ENCODE assay signal across 15 mouse cellular contexts in genomic region chr6:88545397-88545790, GRCm38 (mm10). TPM values are rescaled to one million over a fixed set of nuclear protein-coding genes. Genes with fewer than 3 reads are reported as not detected.
A peak's percentile ranks its signal among the peaks of the same experiment; 100 is the strongest.
DNase-seq lines count a peak whose midpoint lies in the region; ATAC-seq and TF ChIP-seq lines count a peak whose summit lies in the region.
"Had no signal": no experiment of that assay in that cellular context is flagged by ENCODE, and none has a peak within 500 bp of the region (broad histone marks: within the 10 kb centered on the region; RNA-seq: fewer than 3 reads in every experiment).

No protein-coding gene starts in this region.

- no peaks in the 10 kb centered on the region for H3K9me3 ChIP-seq in heart, embryonic 10.5 days
- H3K9me3 ChIP-seq in hindbrain, embryonic 11.5 days (ENCODE audit: control insufficient read depth, low read length), result no peaks in the 10 kb centered on the region
- H3K9me3 ChIP-seq in midbrain, embryonic 11.5 days (ENCODE audit: control insufficient read depth, low read length), result no peaks in the 10 kb centered on the region

- peak overlapping the region; percentile 21; the same call in 1 of the 2 replicates for H3K9ac ChIP-seq in hindbrain, embryonic 11.5 days (ENCODE audit: low read depth, low read length)
- H3K9ac ChIP-seq in midbrain, embryonic 11.5 days (ENCODE audit: low read length), result peak overlapping the region; percentile 54

- no peak for TF ChIP-seq CTCF in C2C12 (IDR thresholded peaks at IDR 0.05; ENCODE audit: control insufficient read depth, insufficient read depth, insufficient read length)

- peak overlapping the region; percentile 39 for H3ac ChIP-seq in C2C12 (ENCODE audit: control insufficient read depth, insufficient read length, low read depth)

- DNase-seq in heart, embryonic 10.5 days (ENCODE audit: low spot score), result peak; percentile 72
- DNase-seq in heart, postnatal 36 days, result no peak
- no peak for DNase-seq in hindbrain, embryonic 11.5 days (ENCODE audit: low spot score)
- DNase-seq in midbrain, embryonic 11.5 days (ENCODE audit: low spot score, missing footprints), result peak; percentile 92
- no peak for DNase-seq in cerebellum, adult 8-10 months
- DNase-seq in right cerebral cortex, postnatal 14 days, result no peak
- DNase-seq in thymus, postnatal 0 days (ENCODE audit: low spot score), result no peak
- DNase-seq: B cell, adult 2 months; cerebellum, adult 11-12 months; gastrocnemius, postnatal 14 days; kidney, adult 18-20 months; kidney, postnatal 4 days; right cerebral cortex, postnatal 25 days; thymus, postnatal 14 days had no signal

- peaks cover 47% of the 10 kb centered on the region for H3K27me3 ChIP-seq in heart, embryonic 10.5 days (ENCODE audit: insufficient read depth, poor library complexity, severe bottlenecking)
- H3K27me3 ChIP-seq in C2C12 (ENCODE audit: control insufficient read depth, insufficient read depth, insufficient read length), result peaks cover 1% of the 10 kb centered on the region
- peaks cover 4% of the 10 kb centered on the region; the same call in 1 of the 2 replicates for H3K27me3 ChIP-seq in hindbrain, embryonic 11.5 days (ENCODE audit: control insufficient read depth, insufficient read depth, low read length)
- peaks cover 2% of the 10 kb centered on the region for H3K27me3 ChIP-seq in midbrain, embryonic 11.5 days (ENCODE audit: control insufficient read depth, insufficient read depth, low read length)

- intact Hi-C loops in heart, postnatal 36 days (cut with DNase I), result no loop called here

- no peaks in the 10 kb centered on the region for H3K36me3 ChIP-seq in heart, embryonic 10.5 days
- no peaks in the 10 kb centered on the region for H3K36me3 ChIP-seq in C2C12 (ENCODE audit: control insufficient read depth, insufficient read depth)
- no peaks in the 10 kb centered on the region for H3K36me3 ChIP-seq in hindbrain, embryonic 11.5 days (ENCODE audit: control insufficient read depth, insufficient read depth, low read length)
- no peaks in the 10 kb centered on the region for H3K36me3 ChIP-seq in midbrain, embryonic 11.5 days (ENCODE audit: control insufficient read depth, insufficient read depth, low read length)

- 21% methylated on average over 10 of the region's 10 CpGs for WGBS in heart, embryonic 10.5 days
- WGBS in hindbrain, embryonic 11.5 days, result 18% methylated on average over 10 of the region's 10 CpGs
- 14% methylated on average over 10 of the region's 10 CpGs for WGBS in midbrain, embryonic 11.5 days

- no peaks in the 10 kb centered on the region for H3K79me3 ChIP-seq in C2C12 (ENCODE audit: low read depth)

- peaks cover 12% of the 10 kb centered on the region for H3K4me1 ChIP-seq in heart, embryonic 10.5 days
- no peaks in the 10 kb centered on the region for H3K4me1 ChIP-seq in hindbrain, embryonic 11.5 days (replicated peaks; ENCODE audit: control insufficient read depth, insufficient read depth, low read length)
- H3K4me1 ChIP-seq in midbrain, embryonic 11.5 days (ENCODE audit: control insufficient read depth, insufficient read depth, low read length), result peaks cover 9% of the 10 kb centered on the region

- H3K4me3 ChIP-seq in heart, embryonic 10.5 days, result 0 out of 2 replicates have a peak overlapping the region, but pooled peaks have one; percentile 5
- no peak overlapping the region for H3K4me3 ChIP-seq in C2C12 (ENCODE audit: insufficient read depth, poor library complexity, severe bottlenecking)
- H3K4me3 ChIP-seq in hindbrain, embryonic 11.5 days (ENCODE audit: low read depth, low read length), result no peak overlapping the region
- H3K4me3 ChIP-seq in midbrain, embryonic 11.5 days (ENCODE audit: low read depth, low read length), result no peak overlapping the region

- H3K4me2 ChIP-seq in hindbrain, embryonic 11.5 days (replicated peaks; ENCODE audit: low read depth, low read length), result peak overlapping the region; percentile 1; the same call in 1 of the 2 replicates
- H3K4me2 ChIP-seq in midbrain, embryonic 11.5 days, result peak overlapping the region; percentile 29

- no peaks in the 10 kb centered on the region for H3K79me2 ChIP-seq in C2C12 (ENCODE audit: control insufficient read depth, insufficient read depth)

- no peak for ATAC-seq in hindbrain, embryonic 11.5 days (ENCODE audit: low FRiP score)
- peak; percentile 36; the same call in 1 of the 2 replicates for ATAC-seq in midbrain, embryonic 11.5 days (ENCODE audit: low FRiP score)

- no peak overlapping the region for H3K27ac ChIP-seq in heart, embryonic 10.5 days
- H3K27ac ChIP-seq in hindbrain, embryonic 11.5 days (ENCODE audit: low read depth, low read length), result peak overlapping the region; percentile 37
- peak overlapping the region; percentile 72 for H3K27ac ChIP-seq in midbrain, embryonic 11.5 days (ENCODE audit: low read depth, low read length)

TF ChIP-seq in C2C12, 6 proteins besides CTCF, POLR2A, EP300 and RAD21:
- TF ChIP-seq MAX (IDR thresholded peaks at IDR 0.05) (no peak), CEBPB (IDR thresholded peaks at IDR 0.05; ENCODE audit: low read depth) (no peak), USF1 (IDR thresholded peaks at IDR 0.05; ENCODE audit: low read depth) (no peak)

RNA-seq across cellular contexts. Expression of gene Sec61a1, which starts 26.7 kb away (rescaled TPM):
- polyA plus RNA-seq in heart, embryonic 10.5 days (2016; fragmentation: Nextera tagmentation; extraction: Ambion mirVana), result 234 and 235 TPM in 2 replicates
- total RNA-seq in heart, postnatal 36 days (2021), result 10 to 100 TPM; 46.7 to 47.7 TPM
- polyA plus RNA-seq in C2C12 (2012; fragmentation: generic; extraction: Trizol), result 167 TPM
- 139 and 164 TPM in 2 replicates for polyA plus RNA-seq in hindbrain, embryonic 11.5 days (2014; fragmentation: Nextera tagmentation; extraction: Ambion mirVana)
- 152 and 165 TPM in 2 replicates for polyA plus RNA-seq in midbrain, embryonic 11.5 days (2014; fragmentation: Nextera tagmentation; extraction: Ambion mirVana)
- 138 and 139 TPM in 2 replicates for polyA plus RNA-seq in thymus, postnatal 0 days (2015; fragmentation: Nextera tagmentation; extraction: Ambion mirVana)

Comparison
In these comparisons a context has a peak if more than half of its experiments do, and no peak if none do; other contexts are left out.
1. DNase-seq: peak in heart, embryonic 10.5 days (single experiment) and midbrain, embryonic 11.5 days (single experiment); none in heart, postnatal 36 days (0 of 2), hindbrain, embryonic 11.5 days (single experiment), cerebellum, adult 8-10 months (single experiment), right cerebral cortex, postnatal 14 days (single experiment) and thymus, postnatal 0 days (single experiment).